Mouse (Mus musculus) liver, adult 2 months (tissue): Measurements from ENCODE around the gene Hbb-bt.

ENCODE experiments used
- CTCF ChIP-seq: fragments of 200-500 bp; IDR thresholded peaks from 2 replicates; pipeline ENCODE4 v1.5.1; 2011; ENCODE audit warnings: low read depth, low read length, control low read depth
- POLR2A ChIP-seq: fragments of 200-500 bp; IDR thresholded peaks from 2 replicates; pipeline ENCODE4 v1.6.1; 2011; ENCODE audit warnings: low read length, control low read depth; ENCODE audit not compliant: insufficient read depth; ENCODE audit errors: extremely low read depth

DNA sequence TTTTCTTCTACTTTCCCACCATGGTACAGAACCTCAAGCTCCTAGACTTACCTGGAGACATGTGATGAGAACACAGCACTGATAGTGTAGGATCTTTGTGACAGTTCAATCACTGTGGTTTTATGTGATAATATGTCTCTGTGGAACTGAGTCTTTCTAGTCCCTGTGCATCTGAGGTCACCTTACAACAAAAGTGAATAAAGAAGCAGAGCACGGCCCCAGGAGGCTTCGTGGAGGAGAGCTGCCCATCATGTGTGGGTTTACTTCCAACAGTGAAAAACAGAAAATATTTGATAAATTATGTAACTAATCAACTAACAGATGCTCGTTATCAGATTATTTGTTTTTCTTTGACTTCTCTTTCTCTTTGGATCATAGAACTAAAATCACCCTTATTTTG lies 34.2 kb downstream of the Hbb-bt start, which contains the start of gene Olfr68:
- TF ChIP-seq CTCF (no peak), POLR2A (no peak)
